Mouse (Mus musculus): ENCODE results near the gene Lrrn4cl. TPM values are rescaled to one million over a fixed set of nuclear protein-coding genes. Genes with fewer than 3 reads are reported as not detected.
"Not testable (repeated sequence)": the region's sequence is repeated elsewhere in the genome, so short reads cannot be mapped to it uniquely, and the experiment has no call there.

The Lrrn4cl gene
- total RNA-seq, 2 experiments from 2014 or later = 0.92 to 0.96 TPM

GRCm38 (mm10) chr19:8836327-8836726, 14.2 kb upstream of the Lrrn4cl start:
- DNase-seq (ENCODE audit: low spot score in 2 of 2) = not testable (repeated sequence)

DNA sequence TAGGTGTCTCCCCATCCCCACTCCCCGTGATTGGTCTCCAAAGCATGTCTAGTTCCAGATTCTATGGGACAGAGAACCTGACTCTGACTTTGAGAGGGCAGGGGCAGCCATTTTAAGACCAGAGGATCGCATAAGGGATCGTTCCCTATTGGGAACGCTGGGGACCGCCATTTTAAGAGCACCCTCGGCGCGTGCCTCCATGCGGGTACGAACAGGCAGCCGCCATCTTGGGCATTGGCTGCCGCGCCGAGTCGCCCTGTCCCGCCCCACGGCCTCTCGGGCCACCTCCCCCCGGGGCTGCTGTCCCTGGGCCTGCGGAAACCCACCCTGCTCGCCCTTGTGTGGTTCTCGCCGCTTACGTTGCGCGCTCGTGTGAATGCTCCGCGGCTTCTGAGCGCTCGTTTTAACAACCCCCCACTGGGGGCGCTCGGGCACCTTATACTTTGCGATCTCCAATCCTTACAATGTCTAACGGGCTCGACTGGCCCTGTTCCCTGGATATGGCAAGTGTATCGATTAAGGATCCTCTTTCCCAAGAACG, 13.2 kb upstream of the Lrrn4cl start, which contains the start of gene Bscl2:
TSS of gene Bscl2 (plus strand) at position 217 of the 541 bp plus-strand sequence.
- DNase-seq (ENCODE audit: low spot score in 2 of 2) = peak; percentile 89 to 92
- intact Hi-C loops (cut with DNase I) = loop anchor here (5.0 kb wide), 2 partner anchors 80 to 130 kb away; partner anchors contain the start of genes Eef1g and Nxf1

More at GRCm38 (mm10) chr19:8836327-8836726, 14.2 kb upstream of the Lrrn4cl start:
- intact Hi-C loops (cut with DNase I) = loop anchor here (5.0 kb wide), 2 partner anchors 79 to 131 kb away; partner anchors contain the start of genes Eef1g and Nxf1

- intact Hi-C loops (cut with DNase I) = loop anchor here (5.0 kb wide), 2 partner anchors 81 to 129 kb away; partner anchors contain the start of genes Eef1g and Nxf1
Measured at GRCm38 (mm10) chr19:8838041-8838730, 12.4 kb upstream of the Lrrn4cl start.

GRCm38 (mm10) chr19:8839103-8839907, 11.3 kb upstream of the Lrrn4cl start, which contains the start of gene Gng3:
Gene Gng3, minus strand, starts transcription at chr19:8839194.
- peak; percentile 85 to 95 for DNase-seq (ENCODE audit: low spot score in 2 of 2)
- intact Hi-C loops (cut with DNase I) = loop anchor here (5.0 kb wide), 2 partner anchors 82 to 128 kb away; partner anchors contain the start of genes Eef1g and Nxf1

More at GRCm38 (mm10) chr19:8838041-8838730, 12.4 kb upstream of the Lrrn4cl start:
- DNase-seq (ENCODE audit: low spot score in 2 of 2) = peak in 1 of 2 experiments; percentile 45

DNA sequence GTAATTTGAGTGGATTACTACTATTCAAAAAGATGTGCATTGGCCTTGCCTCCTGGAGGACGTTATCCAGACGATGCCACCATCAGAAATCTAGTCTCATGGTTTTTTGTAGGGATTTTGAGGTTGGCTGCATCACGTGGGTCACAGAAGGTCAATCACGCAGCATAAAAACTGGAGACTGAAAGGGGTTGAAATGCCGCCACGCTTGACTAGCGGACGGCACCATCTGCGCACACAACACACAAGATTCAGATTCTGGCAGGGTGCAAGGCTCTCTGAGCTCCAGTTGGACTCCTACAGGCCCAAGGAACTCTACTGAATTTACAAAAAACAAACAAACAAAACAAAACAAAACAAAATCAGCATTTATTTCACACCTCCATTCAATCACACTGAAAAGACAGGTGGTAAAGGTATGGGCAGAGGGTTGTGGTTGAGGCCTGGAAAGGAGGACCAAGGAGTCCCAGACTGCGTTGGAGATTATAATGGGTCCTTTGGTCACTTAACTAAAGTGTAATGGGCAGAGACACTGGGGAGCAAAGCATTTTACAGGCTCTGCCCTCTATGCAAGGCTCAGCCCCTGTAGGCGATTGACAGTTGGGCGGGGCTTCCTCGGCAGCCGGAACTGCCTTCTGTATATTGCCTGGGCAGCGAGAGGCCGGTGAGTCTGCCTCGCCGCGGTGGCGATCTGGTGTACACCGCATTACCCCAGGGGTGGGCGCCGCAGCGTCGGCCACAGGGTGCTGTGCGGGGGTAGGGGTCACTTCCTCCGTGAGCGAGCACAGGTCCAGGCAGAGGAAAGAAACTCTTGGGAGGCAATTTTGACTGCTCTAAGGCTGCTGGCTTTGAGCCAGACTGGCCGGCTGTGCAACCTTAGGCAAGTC, 10.4 kb upstream of the Lrrn4cl start:
- peak; percentile 81 to 85 for DNase-seq (ENCODE audit: low spot score in 2 of 2)
- intact Hi-C loops (cut with DNase I) = loop anchor here (5.0 kb wide), 4 partner anchors 47 to 272 kb away; partner anchors contain the start of genes 1810009A15Rik, Eef1g, Gm49416 and Nxf1

DNA sequence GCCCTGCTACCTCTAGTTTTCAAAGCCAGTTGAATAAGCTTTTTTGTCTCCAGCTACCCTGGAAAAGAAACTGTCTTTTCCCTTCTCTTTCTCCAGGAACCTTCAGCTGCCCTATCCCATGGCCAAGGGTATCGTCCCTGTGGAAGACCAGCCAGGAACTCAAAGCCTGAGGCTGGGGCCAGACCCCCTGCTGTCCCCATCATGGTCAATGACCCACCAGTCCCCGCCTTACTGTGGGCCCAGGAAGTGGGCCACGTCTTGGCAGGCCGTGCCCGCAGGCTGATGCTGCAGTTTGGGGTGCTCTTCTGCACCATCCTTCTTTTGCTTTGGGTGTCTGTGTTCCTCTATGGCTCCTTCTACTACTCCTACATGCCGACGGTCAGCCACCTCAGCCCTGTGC, 9.6 kb upstream of the Lrrn4cl start:
- DNase-seq (ENCODE audit: low spot score in 2 of 2) = no peak
- intact Hi-C loops (cut with DNase I) = loop anchor here (5.0 kb wide), 2 partner anchors 46 to 271 kb away; partner anchors contain the start of genes 1810009A15Rik and Gm49416

DNA sequence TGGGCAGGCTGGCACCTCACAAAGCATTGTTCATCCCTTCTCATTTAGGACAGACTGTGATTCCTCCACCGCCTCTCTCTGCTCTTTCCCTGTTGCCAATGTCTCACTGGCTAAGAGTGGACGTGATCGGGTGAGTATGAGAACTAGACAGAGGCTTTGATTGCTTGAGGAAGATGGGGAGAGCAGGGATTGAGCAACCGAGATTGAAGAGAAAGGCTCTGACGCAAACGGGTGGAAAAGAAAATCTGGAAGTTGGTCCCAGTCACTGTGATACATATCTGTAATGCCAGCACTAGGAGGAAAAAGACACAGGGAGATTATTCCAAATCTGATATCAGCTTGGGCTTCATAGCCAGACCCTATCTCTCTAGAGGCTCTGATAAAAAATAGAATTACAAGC, 7.6 kb upstream of the Lrrn4cl start:
- DNase-seq (ENCODE audit: low spot score in 2 of 2) = no peak
- intact Hi-C loops (cut with DNase I) = loop anchor here (5.0 kb wide), 2 partner anchors 44 to 269 kb away; partner anchors contain the start of genes 1810009A15Rik and Gm49416

DNA sequence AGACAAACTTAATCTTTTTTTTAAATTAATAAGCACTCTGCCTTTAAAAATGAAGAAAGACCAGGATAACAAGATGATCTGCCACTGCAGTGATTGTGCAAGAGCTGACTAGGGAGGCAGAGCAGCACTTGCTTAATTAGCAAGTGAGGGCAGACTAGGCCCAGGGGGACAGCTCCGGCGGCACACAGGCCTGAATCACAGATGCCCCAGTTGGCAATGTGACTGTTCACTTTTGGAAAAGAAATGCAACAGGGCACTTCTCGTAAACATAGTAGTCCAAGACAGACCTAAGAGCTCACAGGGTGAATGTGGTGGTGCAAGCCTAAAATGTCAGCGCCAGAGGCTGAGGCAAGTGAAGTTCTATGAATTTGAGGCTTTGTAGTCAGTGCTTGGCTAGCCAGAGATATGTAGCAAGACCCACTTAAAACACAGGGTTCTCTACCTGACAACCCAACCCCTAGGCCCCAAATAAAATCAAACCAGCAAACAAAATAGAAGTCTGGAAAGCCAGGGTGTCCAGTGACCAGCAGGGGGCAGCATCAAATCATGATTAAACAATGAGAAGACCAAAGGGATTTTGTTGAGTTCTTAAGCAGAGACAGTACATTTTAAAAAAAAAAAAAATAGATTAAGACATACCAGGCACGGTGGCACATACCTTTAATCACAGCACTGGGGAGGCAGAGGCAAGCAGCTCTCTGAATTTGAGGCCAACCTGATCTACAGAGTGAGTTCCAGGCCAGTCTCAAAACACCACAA, 6.0 kb upstream of the Lrrn4cl start:
- peak; percentile 79 to 83 for DNase-seq (ENCODE audit: low spot score in 2 of 2)
- intact Hi-C loops (cut with DNase I) = loop anchor here (5.0 kb wide), 2 partner anchors 43 to 268 kb away; partner anchors contain the start of genes 1810009A15Rik and Gm49416

- DNase-seq (ENCODE audit: low spot score in 2 of 2) = no peak
- intact Hi-C loops (cut with DNase I) = no loop called here
Measured at GRCm38 (mm10) chr19:8848356-8848755, 2.2 kb upstream of the Lrrn4cl start.

- intact Hi-C loops (cut with DNase I) = no loop called here
Measured at GRCm38 (mm10) chr19:8851639-8852038, 1.1 kb downstream of the Lrrn4cl start.

GRCm38 (mm10) chr19:8852236-8852928, 1.8 kb downstream of the Lrrn4cl start:
- intact Hi-C loops (cut with DNase I) = no loop called here
- DNase-seq (ENCODE audit: low spot score in 2 of 2) = peak in 1 of 2 experiments; percentile 70

More at GRCm38 (mm10) chr19:8851639-8852038, 1.1 kb downstream of the Lrrn4cl start:
- DNase-seq (ENCODE audit: low spot score in 2 of 2) = no peak

DNA sequence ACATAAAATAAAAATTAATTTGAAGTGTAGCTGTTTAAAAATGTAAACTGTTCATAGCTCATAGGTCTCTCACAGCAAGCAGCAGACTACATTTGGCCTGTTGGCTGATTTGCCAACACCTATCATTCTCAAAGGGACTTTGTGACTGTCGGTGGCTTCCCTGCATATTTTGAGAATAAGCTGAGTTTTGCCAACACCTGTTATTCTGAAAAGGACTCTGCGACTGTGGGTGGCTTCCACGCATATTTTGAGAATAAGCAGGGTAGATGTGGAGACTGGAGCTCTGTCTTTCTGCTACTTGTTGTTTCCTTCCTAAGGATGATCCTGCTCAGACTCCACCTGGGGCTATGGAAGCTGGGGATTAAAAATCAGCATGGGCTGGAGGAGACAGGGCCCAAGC, 2.5 kb downstream of the Lrrn4cl start:
- DNase-seq (ENCODE audit: low spot score in 2 of 2) = peak in 1 of 2 experiments; percentile 76
- intact Hi-C loops (cut with DNase I) = no loop called here

DNA sequence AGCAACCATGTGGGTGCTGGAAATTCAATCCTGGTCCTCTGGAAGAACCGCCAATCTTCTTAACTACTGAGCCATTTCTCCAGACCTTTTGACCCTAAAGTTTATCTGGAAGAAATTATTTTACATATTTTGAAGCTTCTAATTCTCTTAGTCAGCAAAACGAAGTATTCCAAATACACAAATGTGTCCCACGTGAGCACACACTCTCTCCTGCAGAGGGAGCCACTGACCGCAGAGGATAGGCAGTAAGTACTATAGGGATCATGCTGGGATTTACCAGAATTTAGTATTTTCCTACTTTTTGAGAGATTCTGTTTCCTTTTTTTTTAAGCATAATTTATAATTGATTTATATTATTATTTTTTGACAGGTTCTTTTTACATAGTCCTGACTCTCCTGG, 7.1 kb downstream of the Lrrn4cl start:
- DNase-seq (ENCODE audit: low spot score in 2 of 2) = no peak
- intact Hi-C loops (cut with DNase I) = loop anchor here (5.0 kb wide), 1 partner anchor 255 kb away; no protein-coding TSS in a partner anchor

- intact Hi-C loops (cut with DNase I) = loop anchor here (5.0 kb wide), 1 partner anchor 253 kb away; no protein-coding TSS in a partner anchor
- no peak for DNase-seq (ENCODE audit: low spot score in 2 of 2)
Measured at GRCm38 (mm10) chr19:8859018-8859417, 8.4 kb downstream of the Lrrn4cl start.

DNA sequence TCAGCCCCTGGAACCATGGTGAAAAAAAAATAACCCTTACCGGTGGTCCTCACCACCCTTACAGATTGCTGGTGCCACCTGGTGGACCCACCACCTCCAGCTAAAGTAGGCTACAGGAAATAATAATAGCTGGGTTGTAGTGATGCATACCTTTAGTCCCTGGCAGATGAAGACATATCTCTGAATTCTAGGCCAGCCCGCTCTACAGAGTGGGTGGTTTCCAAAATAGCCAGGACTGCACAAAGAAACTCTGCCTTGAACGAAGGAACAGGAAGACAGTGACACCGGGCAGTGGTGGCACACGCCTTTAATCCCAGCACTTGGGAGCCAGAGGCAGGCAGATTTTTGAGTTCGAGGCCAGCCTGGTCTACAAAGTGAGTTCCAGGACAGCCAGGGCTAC, 13.7 kb downstream of the Lrrn4cl start:
- intact Hi-C loops (cut with DNase I) = no loop called here

DNA sequence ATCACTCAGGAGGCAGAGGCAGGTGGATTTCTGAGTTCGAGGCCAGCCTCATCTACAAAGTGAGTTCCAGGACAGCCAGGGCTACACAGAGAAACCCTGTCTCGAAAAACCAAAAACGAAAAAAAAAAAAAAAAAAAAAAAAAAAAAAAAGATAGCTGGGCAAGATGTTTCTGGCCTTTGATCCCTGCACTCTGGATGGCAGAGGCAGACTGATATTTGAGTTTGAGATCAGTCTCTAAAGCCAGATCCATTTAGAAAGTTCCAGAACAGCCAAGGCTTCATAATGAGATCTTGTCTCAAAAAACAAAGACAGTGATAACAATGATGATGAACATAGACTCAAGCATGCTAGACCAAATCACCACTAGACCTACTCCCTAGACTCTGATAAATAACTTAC, 19.8 kb downstream of the Lrrn4cl start:
- DNase-seq (ENCODE audit: low spot score in 2 of 2); intact Hi-C loops (cut with DNase I): not testable (repeated sequence)

More for the DNA sequence above, 13.7 kb downstream of the Lrrn4cl start:
- DNase-seq (ENCODE audit: low spot score in 2 of 2) = peak in 1 of 2 experiments; percentile 71

DNA sequence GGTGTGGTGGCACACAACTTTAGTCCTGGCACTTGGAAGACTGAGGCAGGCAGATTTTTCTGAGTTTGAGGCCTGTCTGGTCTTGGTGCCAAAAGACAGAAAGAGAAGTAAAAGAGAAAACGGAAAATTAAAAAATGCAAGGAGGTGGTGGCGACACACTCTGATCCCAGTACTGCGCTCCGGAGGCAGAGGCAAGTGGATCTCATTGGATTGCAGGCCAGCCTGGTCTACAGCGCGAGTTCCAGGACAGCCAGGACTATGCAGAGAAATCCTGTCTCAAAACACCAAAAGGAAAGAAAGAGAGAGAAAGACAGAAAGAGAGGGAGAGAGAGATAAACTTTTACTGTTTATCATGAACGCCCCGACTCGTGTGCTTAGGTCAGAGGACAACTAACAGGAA, 20.3 kb downstream of the Lrrn4cl start:
- no peak for DNase-seq (ENCODE audit: low spot score in 2 of 2)
- intact Hi-C loops (cut with DNase I) = no loop called here

All from left cerebral cortex, postnatal 25 days (tissue).